Mouse (Mus musculus) urinary bladder, postnatal 14 days (tissue): ENCODE data around the gene Naa38.
"Not testable (repeated sequence)": the region's sequence is repeated elsewhere in the genome, so short reads cannot be mapped to it uniquely, and the experiment has no call there.

ENCODE experiments used
- DNase-seq: peaks from one replicate; pipeline ENCODE4 v3.0.0; 2021; ENCODE audit warnings: low spot score

Gene Naa38

GRCm38 (mm10) chr11:69373223-69373965 is 21.9 kb upstream of the Naa38 start:
- no peak for DNase-seq

DNA sequence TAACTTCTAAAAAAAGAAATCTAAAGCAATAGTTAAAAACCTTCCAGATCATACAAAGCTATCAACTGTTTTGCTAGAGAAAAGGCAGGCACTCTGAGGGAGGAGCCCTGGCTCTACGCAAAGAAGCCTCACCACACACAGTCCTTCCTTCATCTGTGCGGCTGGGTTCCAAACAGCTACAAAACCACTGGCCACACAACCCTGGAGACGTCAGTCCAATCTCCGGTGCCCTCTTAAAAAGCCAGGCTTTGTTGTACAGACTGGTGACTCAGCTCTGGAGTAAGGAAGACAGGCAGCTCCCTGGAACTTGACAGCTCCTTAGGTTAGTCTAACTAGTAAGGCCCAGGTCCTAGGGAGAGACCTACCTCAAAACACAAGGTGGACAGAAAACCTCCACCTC is 19.6 kb upstream of the Naa38 start:
- no peak for DNase-seq

- no peak for DNase-seq
Observed at GRCm38 (mm10) chr11:69377766-69378165, 17.5 kb upstream of the Naa38 start.

DNA sequence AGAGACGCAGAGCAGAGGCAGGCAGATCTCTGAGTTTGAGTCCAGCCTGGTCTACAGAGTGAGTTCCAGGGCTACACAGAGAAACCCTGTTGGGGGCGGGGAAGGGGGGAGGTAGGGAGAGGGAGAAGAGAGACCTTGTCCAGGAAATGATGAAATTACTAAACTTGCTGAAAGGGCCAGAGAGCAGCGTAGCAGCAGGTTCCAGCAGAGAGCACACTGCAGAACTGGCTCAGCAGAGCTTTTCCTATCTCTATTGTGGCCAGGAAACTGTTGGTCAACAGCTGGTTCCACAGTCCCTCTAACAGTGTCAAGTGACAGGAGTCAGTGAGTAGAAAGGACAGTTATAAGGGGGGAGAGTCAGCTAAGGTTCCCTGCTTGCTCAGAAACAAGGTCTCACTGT is 15.7 kb upstream of the Naa38 start:
- no peak for DNase-seq

GRCm38 (mm10) chr11:69381356-69381755 is 13.9 kb upstream of the Naa38 start:
- no peak for DNase-seq

- no peak for DNase-seq
Observed at GRCm38 (mm10) chr11:69382478-69383105, 12.7 kb upstream of the Naa38 start.

DNA sequence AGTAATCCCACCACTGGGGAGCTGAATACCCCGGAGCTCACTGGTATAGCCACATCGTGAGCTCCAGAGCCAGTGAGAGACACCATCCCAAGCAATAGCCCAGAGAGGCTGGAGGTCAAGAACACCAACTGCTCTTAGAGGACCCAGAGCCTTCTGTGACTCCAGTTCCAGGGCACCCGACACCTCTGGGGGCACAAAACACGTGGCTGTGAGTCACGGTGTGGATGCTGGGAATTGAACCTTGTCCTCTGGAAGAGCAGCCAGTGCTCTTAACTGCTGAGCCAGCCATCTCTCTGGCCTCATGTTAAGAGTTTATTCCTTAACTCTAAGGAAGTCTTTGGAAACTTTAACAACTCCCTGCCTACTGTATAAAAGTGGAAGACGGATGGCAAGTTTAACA is 10.3 kb upstream of the Naa38 start:
- DNase-seq: no peak

- DNase-seq: no peak
Observed at GRCm38 (mm10) chr11:69386758-69387157, 8.5 kb upstream of the Naa38 start.

DNA sequence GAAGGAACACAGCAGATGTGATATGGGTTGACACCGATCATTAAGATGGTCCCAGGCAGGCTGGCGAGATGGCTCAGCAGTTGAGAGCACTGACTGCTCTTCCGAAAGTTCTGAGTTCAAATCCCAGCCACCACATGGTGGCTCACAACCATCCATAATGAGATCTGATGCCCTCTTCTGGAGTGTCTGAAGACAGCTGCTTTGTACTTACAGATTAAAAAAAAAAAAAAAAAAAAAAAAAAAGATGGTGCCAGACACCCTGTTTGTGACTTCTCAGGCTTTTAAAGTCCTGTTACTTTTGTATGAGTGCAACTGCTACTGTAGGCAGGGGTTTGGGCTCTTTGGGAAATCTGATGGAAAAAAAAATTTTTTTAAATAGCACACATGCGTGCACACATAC is 6.6 kb upstream of the Naa38 start:
- no peak for DNase-seq

GRCm38 (mm10) chr11:69389531-69390399 is 5.5 kb upstream of the Naa38 start:
- DNase-seq: peak; percentile 58

DNA sequence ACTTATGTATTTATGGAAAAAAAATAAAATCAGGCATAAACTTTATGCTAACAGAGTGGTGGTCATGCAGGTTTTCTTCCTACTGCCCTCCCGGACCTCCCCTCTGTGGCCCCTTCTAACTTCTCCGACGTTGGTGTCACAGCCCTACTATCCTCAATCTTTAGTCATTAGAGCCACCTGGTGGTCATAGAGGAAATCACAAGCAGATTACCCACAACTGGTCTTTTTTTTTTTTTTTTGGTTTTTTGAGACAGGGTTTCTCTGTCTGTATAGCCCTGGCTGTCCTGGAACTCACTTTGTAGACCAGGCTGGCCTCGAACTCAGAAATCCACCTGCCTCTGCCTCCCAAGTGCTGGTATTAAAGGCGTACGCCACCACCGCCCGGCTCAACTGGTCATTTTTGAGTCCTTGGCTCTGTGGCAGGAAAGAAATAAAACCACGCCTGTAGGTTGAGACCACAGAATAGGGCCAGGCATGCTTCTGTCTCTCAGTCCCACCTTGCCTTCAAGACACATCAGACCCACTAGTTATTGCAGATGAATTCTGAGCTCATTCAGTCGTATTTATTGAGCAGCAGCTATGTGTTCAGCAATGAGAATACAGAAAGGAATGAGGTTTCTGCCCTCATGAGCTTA is 4.8 kb upstream of the Naa38 start:
- peak; percentile 75 for DNase-seq

DNA sequence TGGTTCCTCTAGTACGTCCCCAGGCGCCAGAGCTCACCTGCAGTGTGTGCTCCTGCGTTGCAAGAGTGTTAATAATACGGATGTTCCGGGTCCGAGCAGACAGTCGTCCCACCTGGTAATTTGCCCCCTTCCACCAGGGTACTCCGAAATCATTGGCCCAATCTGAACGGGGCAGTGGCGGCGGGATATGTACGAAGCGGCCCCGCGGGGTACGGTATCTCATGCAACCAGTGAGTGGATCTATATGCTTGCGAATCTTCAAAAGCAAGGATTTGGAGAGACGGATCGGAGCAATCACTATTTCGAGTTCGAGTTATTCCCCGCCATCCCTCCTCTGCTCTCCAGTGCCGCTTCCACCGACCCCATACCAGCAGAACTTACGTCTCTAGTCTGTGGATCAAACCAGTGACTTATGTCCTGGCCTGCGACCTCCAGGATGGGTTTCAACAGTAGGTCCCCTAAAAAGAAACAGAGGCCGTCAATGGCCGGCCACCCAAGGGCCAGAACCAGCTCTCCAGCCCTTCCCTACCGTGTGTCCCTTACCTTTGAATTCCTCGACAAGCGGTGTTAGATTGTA is 608 bp upstream of the Naa38 start:
- not testable (repeated sequence) for DNase-seq

DNA sequence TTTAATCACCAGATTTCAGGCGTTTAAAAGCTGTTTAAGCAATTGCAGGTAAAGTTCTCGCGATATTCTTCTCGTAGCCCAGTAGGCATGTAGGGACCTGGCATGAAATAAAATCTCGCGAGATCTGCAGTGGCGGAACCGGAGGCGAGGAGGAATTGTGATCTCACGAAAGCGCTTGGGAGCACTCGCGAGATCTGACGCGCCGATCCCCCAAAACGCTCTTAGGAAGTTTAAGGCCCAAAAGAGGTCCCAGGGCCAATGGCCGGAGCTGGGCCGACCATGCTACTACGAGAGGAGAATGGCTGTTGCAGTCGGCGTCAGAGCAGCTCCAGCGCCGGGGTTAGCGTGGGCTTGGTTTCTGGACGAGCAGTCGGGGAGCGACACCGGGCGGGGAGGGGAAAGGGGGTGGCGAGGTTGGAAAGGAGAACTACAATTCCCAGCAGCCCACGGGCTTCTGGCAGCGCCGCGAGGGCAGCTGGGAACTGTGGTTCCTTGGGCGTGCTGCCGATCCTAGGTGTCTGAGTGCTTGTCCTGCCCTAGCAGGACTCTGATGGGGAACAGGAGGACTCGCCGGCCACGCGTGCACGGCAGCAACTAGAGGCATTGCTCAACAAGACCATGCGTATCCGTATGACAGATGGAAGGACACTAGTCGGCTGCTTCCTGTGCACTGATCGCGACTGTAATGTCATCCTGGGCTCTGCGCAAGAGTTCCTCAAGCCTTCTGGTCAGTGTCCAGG is 517 bp downstream of the Naa38 start:
- peak; percentile 96 for DNase-seq

- DNase-seq: no peak
Observed at GRCm38 (mm10) chr11:69396772-69397171, 1.5 kb downstream of the Naa38 start.

DNA sequence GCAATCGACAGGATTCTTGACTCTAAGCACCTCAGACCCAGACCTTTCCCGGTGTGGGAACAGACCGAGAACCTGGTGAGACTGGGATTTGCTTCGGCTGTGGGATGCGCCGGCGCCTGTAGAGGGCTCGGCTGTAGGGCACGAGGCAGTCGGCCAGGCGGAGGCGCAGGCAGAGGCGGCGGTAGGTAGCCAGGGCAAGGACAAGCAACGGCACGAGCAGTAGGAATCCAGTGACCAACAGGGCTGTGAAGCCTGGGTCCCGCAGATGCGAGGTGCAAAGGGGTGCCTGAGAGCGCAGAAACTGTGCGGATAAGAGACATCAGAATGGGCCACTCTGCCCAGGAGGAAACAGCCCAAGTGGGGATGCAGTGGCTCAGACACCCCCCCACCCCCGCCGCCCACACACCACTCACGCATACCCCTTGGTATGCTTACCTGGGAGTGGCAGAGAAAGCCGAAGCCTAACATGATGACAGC is 2.3 kb downstream of the Naa38 start:
- DNase-seq: no peak

GRCm38 (mm10) chr11:69398059-69398458 is 2.8 kb downstream of the Naa38 start, which contains the start of gene Tmem88:
Tmem88 (minus strand) TSS chr11:69398234.
- DNase-seq: no peak

GRCm38 (mm10) chr11:69398486-69399200 is 3.4 kb downstream of the Naa38 start:
- no peak for DNase-seq

GRCm38 (mm10) chr11:69399201-69400082 is 4.2 kb downstream of the Naa38 start:
- no peak for DNase-seq

DNA sequence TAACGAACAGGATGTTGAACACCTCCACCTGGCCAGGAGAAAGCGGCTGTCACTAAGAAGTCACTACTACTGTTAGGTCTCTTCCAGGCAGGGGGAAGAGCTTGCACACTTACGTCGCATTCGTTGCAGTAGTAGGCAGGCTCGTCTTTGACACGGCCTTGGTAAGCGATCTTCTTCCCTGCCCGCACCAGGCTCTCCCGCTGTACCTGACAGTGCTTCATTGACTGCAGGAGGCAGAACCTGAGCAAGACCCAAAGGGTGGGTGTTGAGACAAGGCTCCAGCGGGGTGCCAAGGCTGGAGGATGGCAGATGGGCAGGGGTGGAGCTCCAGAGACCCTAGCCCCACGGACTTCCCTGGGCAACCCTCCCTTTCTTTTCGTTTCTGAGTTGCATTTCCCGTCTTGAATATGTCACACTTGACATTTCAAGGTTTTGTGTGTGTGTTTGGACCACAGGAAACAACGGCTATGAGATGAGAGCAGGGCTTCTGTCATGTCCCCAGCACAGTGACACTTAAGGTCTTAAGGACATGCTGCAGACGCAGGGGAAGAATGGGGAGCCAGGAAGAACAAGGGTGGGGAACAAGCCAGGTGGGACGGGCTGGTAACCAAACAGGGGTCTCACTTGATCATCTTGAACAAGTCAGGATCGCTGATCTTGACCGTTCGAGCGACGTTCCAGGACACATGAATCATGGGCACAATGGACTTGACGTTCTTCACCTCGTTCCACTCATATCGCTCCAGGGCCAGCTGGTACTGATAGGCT is 5.0 kb downstream of the Naa38 start:
- DNase-seq: no peak
